Mouse (Mus musculus): Measurements from ENCODE around the gene Scamp2.

GRCm38 (mm10) chr9:57554753-57555152 lies 6.0 kb upstream of the Scamp2 start:
- TF ChIP-seq CTCF (IDR thresholded peaks at IDR 0.05; ENCODE audit: control insufficient read depth, insufficient read depth, low read length), result no peak
- TF ChIP-seq POLR2A (IDR thresholded peaks at IDR 0.05; ENCODE audit: borderline replicate concordance, control insufficient read depth, low read depth, low read length), result no peak
